Mouse (Mus musculus) spleen, adult 2 months (tissue): Measurements from ENCODE around the gene Ogdh. TPM values are rescaled to one million over a fixed set of nuclear protein-coding genes. Genes with fewer than 3 reads are reported as not detected.
"Not testable (repeated sequence)": the region's sequence is repeated elsewhere in the genome, so short reads cannot be mapped to it uniquely, and the experiment has no call there.

Experiments
- DNase-seq, 2 experiments: peaks; one replicate each; pipeline versions ENCODE4 v3.0.0 to v3.0.0-alpha.2; 2012 to 2021; ENCODE audit warnings: low spot score in 2 of 2, low read depth in 1 of 2
- H3K27ac ChIP-seq: fragments of 200-500 bp; 2 replicates; pipeline ENCODE4 v1.5.1; 2012; ENCODE audit warnings: low read length, inconsistent platforms; ENCODE audit not compliant: insufficient read depth
- H3K27me3 ChIP-seq: fragments of 200-500 bp; 2 replicates; pipeline ENCODE4 v1.6.1; 2012; ENCODE audit warnings: mild to moderate bottlenecking, moderate library complexity, low read length, inconsistent platforms; ENCODE audit not compliant: control insufficient read depth, insufficient read depth
- H3K36me3 ChIP-seq: fragments of 200-500 bp; 2 replicates; pipeline ENCODE4 v1.6.1; 2012; ENCODE audit warnings: mild to moderate bottlenecking, low read length, inconsistent platforms; ENCODE audit not compliant: control insufficient read depth, insufficient read depth
- H3K4me1 ChIP-seq: fragments of 200-500 bp; 2 replicates; pipeline ENCODE4 v1.6.1; 2011; ENCODE audit warnings: inconsistent platforms; ENCODE audit not compliant: control insufficient read depth, insufficient read depth, insufficient read length
- H3K4me3 ChIP-seq: fragments of 200-500 bp; 2 replicates; pipeline ENCODE4 v1.5.1; 2011; ENCODE audit warnings: mild to moderate bottlenecking, inconsistent platforms; ENCODE audit not compliant: insufficient read depth, insufficient read length; ENCODE audit errors: extremely low read depth
- CTCF ChIP-seq: fragments of 200-500 bp; IDR thresholded peaks from 2 replicates; pipeline ENCODE4 v1.5.1; 2011; ENCODE audit warnings: mild to moderate bottlenecking, inconsistent platforms; ENCODE audit not compliant: insufficient read depth, insufficient read length, insufficient replicate concordance; ENCODE audit errors: extremely low read depth
- POLR2A ChIP-seq: fragments of 200-500 bp; IDR thresholded peaks from 2 replicates; pipeline ENCODE4 v1.6.1; 2011; ENCODE audit warnings: low read depth, low read length, inconsistent platforms
- WGBS: fragments of 180-500 bp; shearing (Covaris S2); methylation state at CpG from one replicate; pipeline ENCODE4 v1.1.7; 2018; 5-methylcytosine and 5-hydroxymethylcytosine counted together
- polyA plus RNA-seq: library from polyadenylated mRNA; depleted of rRNA; stranded (reverse); fragments of >200 nt; gene quantifications from 2 replicates; pipeline ENCODE4 v1.2.3, GENCODE M21; 2012

Gene Ogdh
- polyA plus RNA-seq, 1 experiment, result 64.6 TPM

GRCm38 (mm10) chr11:6355106-6355505, 63.7 kb downstream of the Ogdh start:
- WGBS, result 78% methylated on average over 4 of the region's 4 CpGs

GRCm38 (mm10) chr11:6364581-6365275, 73.3 kb downstream of the Ogdh start:
- no peaks in the 10 kb centered on the region for H3K36me3 ChIP-seq
- no peak for DNase-seq
- peaks cover 2% of the 10 kb centered on the region; the same call in 1 of the 2 replicates for H3K4me1 ChIP-seq
- no peaks in the 10 kb centered on the region for H3K27me3 ChIP-seq
- TF ChIP-seq CTCF (no peak), POLR2A (no peak)
- 86% methylated on average over 9 of the region's 9 CpGs for WGBS
- no peak overlapping the region for H3K4me3 ChIP-seq
- no peak overlapping the region for H3K27ac ChIP-seq

More at GRCm38 (mm10) chr11:6355106-6355505, 63.7 kb downstream of the Ogdh start:
- no peak for TF ChIP-seq CTCF
- no peak for TF ChIP-seq POLR2A
- Histone ChIP-seq H3K27me3 (no peaks in the 10 kb centered on the region), H3K4me1 (peaks cover 6% of the 10 kb centered on the region; the same call in 1 of the 2 replicates), H3K27ac (no peak overlapping the region), H3K36me3 (peaks cover 36% of the 10 kb centered on the region), H3K4me3 (no peak overlapping the region)
- no peak for DNase-seq

GRCm38 (mm10) chr11:6365885-6366284, 74.5 kb downstream of the Ogdh start:
- peak; percentile 77 to 81 for DNase-seq

GRCm38 (mm10) chr11:6366434-6366833, 75.0 kb downstream of the Ogdh start:
- Histone ChIP-seq H3K27me3 (no peaks in the 10 kb centered on the region), H3K27ac (no peak overlapping the region), H3K36me3 (no peaks in the 10 kb centered on the region), H3K4me3 (no peak overlapping the region), H3K4me1 (peaks cover 2% of the 10 kb centered on the region; the same call in 1 of the 2 replicates)
- TF ChIP-seq POLR2A (no peak), CTCF (no peak)
- DNase-seq, result no peak
- WGBS, result 62% methylated on average over 6 of the region's 6 CpGs

More at GRCm38 (mm10) chr11:6365885-6366284, 74.5 kb downstream of the Ogdh start:
- TF ChIP-seq CTCF (peak; percentile 81; the same call in 1 of the 2 replicates), POLR2A (no peak)
- Histone ChIP-seq H3K27me3 (no peaks in the 10 kb centered on the region), H3K36me3 (no peaks in the 10 kb centered on the region), H3K4me1 (peaks cover 2% of the 10 kb centered on the region; the same call in 1 of the 2 replicates), H3K27ac (peak overlapping the region; percentile 71), H3K4me3 (no peak overlapping the region)
- WGBS, result 2% methylated on average over 11 of the region's 11 CpGs

GRCm38 (mm10) chr11:6367156-6367555, 75.7 kb downstream of the Ogdh start:
- Histone ChIP-seq H3K36me3 (no peaks in the 10 kb centered on the region), H3K4me3 (no peak overlapping the region), H3K27me3 (no peaks in the 10 kb centered on the region), H3K4me1 (peaks cover 2% of the 10 kb centered on the region; the same call in 1 of the 2 replicates), H3K27ac (no peak overlapping the region)
- DNase-seq, result no peak
- no peak for TF ChIP-seq POLR2A
- TF ChIP-seq CTCF, result no peak
- 91% methylated on average over 4 of the region's 4 CpGs for WGBS

- not testable (repeated sequence) for H3K4me1 ChIP-seq, H3K4me3 ChIP-seq, H3K27me3 ChIP-seq, DNase-seq, H3K27ac ChIP-seq, H3K36me3 ChIP-seq
- WGBS, result 82% methylated on average over 5 of the region's 5 CpGs
Measured at GRCm38 (mm10) chr11:6367986-6368385, 76.6 kb downstream of the Ogdh start.
